In genomic region chr7:80342858-80343257, GRCm38 (mm10) we compare ENCODE assay signal across 8 mouse cellular contexts. TPM values are rescaled to one million over a fixed set of nuclear protein-coding genes. Genes with fewer than 3 reads are reported as not detected.
DNase-seq lines count a peak whose midpoint lies in the region; ATAC-seq and TF ChIP-seq lines count a peak whose summit lies in the region.

Gene Hddc3 (plus strand): TSS chr7:80343104.

- H3K4me3 ChIP-seq in cortical plate, adult 2 months (ENCODE audit: insufficient read depth, low read length), result peak within 1 kb of the TSS; percentile 50
- H3K4me3 ChIP-seq in megakaryocyte, embryonic 14.5 days (replicated peaks), result peak within 1 kb of the TSS; percentile 94

- no peaks in the 10 kb centered on the region; the same call in none of the 2 replicates for H3K4me1 ChIP-seq in cortical plate, adult 2 months (ENCODE audit: control insufficient read depth, insufficient read depth, low read length)
- H3K4me1 ChIP-seq in megakaryocyte, embryonic 14.5 days, result peaks cover 79% of the 10 kb centered on the region

- DNase-seq in gastrocnemius, adult 8-10 months (ENCODE audit: low spot score in 2 of 2), result peak; percentile 82 to 91
- DNase-seq in hindlimb bud, embryonic 11.5 days (ENCODE audit: extremely low spot score, low read depth, low spot score), result peak; percentile 99
- DNase-seq in left cerebral cortex, adult 8-10 months (ENCODE audit: low spot score in 2 of 2), result peak; percentile 92 to 98
- DNase-seq in right cerebral cortex, postnatal 10 days (ENCODE audit: low spot score in 2 of 2), result peak; percentile 97
- DNase-seq in urinary bladder, postnatal 25 days (ENCODE audit: low spot score), result peak; percentile 93

- H3K9me3 ChIP-seq in megakaryocyte, embryonic 14.5 days, result no peaks in the 10 kb centered on the region

- peak; percentile 47 for ATAC-seq in activated CD4-positive, CD25-positive, alpha-beta regulatory T cell, adult 4 months

- TF ChIP-seq CTCF in cortical plate, adult 2 months (IDR thresholded peaks at IDR 0.05; ENCODE audit: extremely low read depth, insufficient read depth, low read length), result peak; percentile 67

- H3K27me3 ChIP-seq in megakaryocyte, embryonic 14.5 days (replicated peaks), result no peaks in the 10 kb centered on the region

- H3K36me3 ChIP-seq in megakaryocyte, embryonic 14.5 days (replicated peaks; ENCODE audit: low read length), result peaks cover 30% of the 10 kb centered on the region

- peak; percentile 88 for TF ChIP-seq POLR2A in cortical plate, adult 2 months (IDR thresholded peaks at IDR 0.05; ENCODE audit: extremely low read depth, insufficient read depth, low read length)

- H3K27ac ChIP-seq in cortical plate, adult 2 months (ENCODE audit: insufficient read depth, low read length), result peak within 1 kb of the TSS; percentile 9; the same call in 1 of the 2 replicates

RNA-seq across cellular contexts. Expression of gene Hddc3, which starts in this region (rescaled TPM):
- polyA plus RNA-seq in activated CD4-positive, CD25-positive, alpha-beta regulatory T cell, adult 4 months (2017; shearing (Covaris generic)), result 1 to 10 TPM; 8.6 to 9.0 TPM
- 54.6 and 61.3 TPM in 2 replicates for polyA plus RNA-seq in cortical plate, adult 2 months (2012; rRNA removed)
- total RNA-seq in gastrocnemius, adult 8-10 months (2022), result 10 to 100 TPM; 22.9 to 26.1 (median 24.6) TPM
- 10 to 100 TPM; 50.5 to 63.4 (median 57.2) TPM for total RNA-seq in left cerebral cortex, adult 8-10 months (2022)
- polyA plus RNA-seq in megakaryocyte, embryonic 14.5 days (2012; ENCODE audit: insufficient read depth, low replicate concordance), result 17.4 and 104 TPM in 2 replicates

Comparison
In these comparisons a context has a peak if more than half of its experiments do, and no peak if none do; other contexts are left out.
1. Peak in every context shown above with its lines: DNase-seq, ATAC-seq, H3K4me3 ChIP-seq and H3K27ac ChIP-seq.